Mouse (Mus musculus) testis, adult 2 months (tissue): Measurements from ENCODE around the gene Btbd11.

Source experiments
- CTCF ChIP-seq: fragments of 200-500 bp; IDR thresholded peaks from 2 replicates; pipeline ENCODE4 v1.5.1; 2012; ENCODE audit warnings: low read depth, mild to moderate bottlenecking, inconsistent platforms, low read length, moderate library complexity; ENCODE audit not compliant: control insufficient read depth, insufficient read depth, insufficient replicate concordance
- POLR2A ChIP-seq: fragments of 200-500 bp; IDR thresholded peaks from 2 replicates; pipeline ENCODE4 v1.6.1; 2012; ENCODE audit warnings: low read depth, mild to moderate bottlenecking, inconsistent platforms, low read length, moderate library complexity; ENCODE audit not compliant: control insufficient read depth

GRCm38 (mm10) chr10:85362766-85363442, 23.7 kb upstream of the Btbd11 start:
- TF ChIP-seq CTCF, result no peak
- TF ChIP-seq POLR2A, result no peak
